ENCODE assay signal across 7 mouse cellular contexts in the genomic region with DNA sequence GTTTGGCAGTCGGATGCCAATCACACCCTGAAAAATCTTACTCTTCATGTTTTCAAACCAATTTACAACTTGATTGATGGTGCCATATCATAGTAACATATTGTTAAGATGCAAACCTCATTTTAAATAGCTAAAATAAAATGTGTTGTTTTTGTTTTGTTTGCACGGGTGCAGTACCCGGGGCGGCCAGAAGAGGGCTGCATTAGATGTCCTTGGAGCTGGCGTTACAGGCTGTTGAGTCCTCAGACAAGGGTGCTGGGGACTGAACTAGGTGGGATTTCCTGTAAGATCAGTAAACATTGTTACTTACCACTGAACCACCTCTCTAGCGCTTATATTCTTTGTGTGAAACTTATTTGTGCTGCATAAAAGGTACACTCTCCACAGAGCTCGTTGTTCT.
DNase-seq lines count a peak whose midpoint lies in the region; ATAC-seq and TF ChIP-seq lines count a peak whose summit lies in the region.

No protein-coding gene starts in this region.

- no peak overlapping the region for H3K4me2 ChIP-seq in kidney, embryonic 15.5 days
- no peak overlapping the region for H3K4me2 ChIP-seq in embryonic facial prominence, embryonic 11.5 days (ENCODE audit: low read depth, low read length)

- H3K36me3 ChIP-seq in kidney, adult 2 months (ENCODE audit: control insufficient read depth, insufficient read depth, low read length) = no peaks in the 10 kb centered on the region
- no peaks in the 10 kb centered on the region for H3K36me3 ChIP-seq in kidney, embryonic 15.5 days
- no peaks in the 10 kb centered on the region for H3K36me3 ChIP-seq in embryonic facial prominence, embryonic 11.5 days (replicated peaks; ENCODE audit: control insufficient read depth, insufficient read depth, low read depth, low read length)

- peak; percentile 49 for DNase-seq in kidney, adult 2 months
- DNase-seq in CD8-positive naive resting alpha-beta T cell, adult 2 months (ENCODE audit: low read depth in 2 of 2, low spot score in 2 of 2) = peak; percentile 22 to 57
- peak; percentile 42 for DNase-seq in Muller cell, postnatal 12 days (ENCODE audit: inconsistent ontology term)
- DNase-seq in embryonic facial prominence, embryonic 11.5 days (ENCODE audit: low spot score) = peak; percentile 44
- DNase-seq in frontal cortex, postnatal 36 days (ENCODE audit: low spot score in 2 of 2) = no peak

- no peak overlapping the region for H3K4me3 ChIP-seq in kidney, adult 2 months (ENCODE audit: insufficient read depth, low read depth, low read length)
- no peak overlapping the region for H3K4me3 ChIP-seq in kidney, embryonic 15.5 days (replicated peaks)
- no peak overlapping the region for H3K4me3 ChIP-seq in embryonic facial prominence, embryonic 11.5 days (ENCODE audit: low read depth, low read length)

- H3K9ac ChIP-seq in kidney, embryonic 15.5 days = no peak overlapping the region
- no peak overlapping the region for H3K9ac ChIP-seq in embryonic facial prominence, embryonic 11.5 days (replicated peaks; ENCODE audit: low read length)

- no peak overlapping the region for H3K27ac ChIP-seq in kidney, adult 2 months (ENCODE audit: insufficient read depth, low read depth, low read length)
- no peak overlapping the region for H3K27ac ChIP-seq in kidney, embryonic 15.5 days
- no peak overlapping the region for H3K27ac ChIP-seq in embryonic facial prominence, embryonic 11.5 days (replicated peaks; ENCODE audit: low read depth, low read length)

- ATAC-seq in kidney, embryonic 15.5 days (replicated peaks; ENCODE audit: low FRiP score) = no peak
- ATAC-seq in embryonic facial prominence, embryonic 11.5 days (replicated peaks; ENCODE audit: insufficient number of reproducible peaks, low FRiP score, low TSS enrichment, low read depth) = no peak
- peak; percentile 69 for ATAC-seq in megakaryocyte progenitor cell, adult 5-6 weeks (replicated peaks; ENCODE audit: poor library complexity)

- peak; percentile 67 for TF ChIP-seq CTCF in kidney, adult 2 months (conservative IDR thresholded peaks at IDR 0.05; ENCODE audit: insufficient read depth, insufficient read length, low read depth, low read length)

- H3K9me3 ChIP-seq in kidney, embryonic 15.5 days (replicated peaks) = no peaks in the 10 kb centered on the region
- no peaks in the 10 kb centered on the region for H3K9me3 ChIP-seq in embryonic facial prominence, embryonic 11.5 days (replicated peaks; ENCODE audit: control insufficient read depth, low read length)

- TF ChIP-seq POLR2A in kidney, adult 2 months (IDR thresholded peaks at IDR 0.05; ENCODE audit: low read depth, low read length) = no peak

- H3K27me3 ChIP-seq in kidney, adult 2 months (replicated peaks; ENCODE audit: control insufficient read depth, insufficient read depth, low read length) = peaks cover 4% of the 10 kb centered on the region; the same call in 1 of the 2 replicates
- H3K27me3 ChIP-seq in kidney, embryonic 15.5 days = peaks cover 38% of the 10 kb centered on the region
- H3K27me3 ChIP-seq in embryonic facial prominence, embryonic 11.5 days (ENCODE audit: control insufficient read depth, insufficient read depth, low read length) = peaks cover 20% of the 10 kb centered on the region

- H3K4me1 ChIP-seq in kidney, adult 2 months (ENCODE audit: control insufficient read depth, insufficient read depth, low read length) = 0 out of 2 replicates have a peak, but pooled peaks cover 2% of the 10 kb centered on the region
- H3K4me1 ChIP-seq in kidney, embryonic 15.5 days = no peaks in the 10 kb centered on the region
- H3K4me1 ChIP-seq in embryonic facial prominence, embryonic 11.5 days (ENCODE audit: control insufficient read depth, insufficient read depth, low read length) = no peaks in the 10 kb centered on the region

- 32% methylated on average over 7 of the region's 7 CpGs for WGBS in kidney, adult 2 months
- WGBS in kidney, embryonic 15.5 days = 37% methylated on average over 7 of the region's 7 CpGs
- WGBS in embryonic facial prominence, embryonic 11.5 days = 31% methylated on average over 7 of the region's 7 CpGs

Comparison
In these comparisons a context has a peak if more than half of its experiments do, and no peak if none do; other contexts are left out.
1. DNase-seq: peak in kidney, adult 2 months (single experiment), CD8-positive naive resting alpha-beta T cell, adult 2 months (2 of 2), Muller cell, postnatal 12 days (single experiment) and embryonic facial prominence, embryonic 11.5 days (single experiment); none in frontal cortex, postnatal 36 days (0 of 2).